Mouse (Mus musculus) embryonic fibroblast, embryonic 13.5 days (primary cell): ENCODE results near the gene Iba57. TPM values are rescaled to one million over a fixed set of nuclear protein-coding genes. Genes with fewer than 3 reads are reported as not detected.
A peak's percentile ranks its signal among the peaks of the same experiment; 100 is the strongest.
"Not testable (repeated sequence)": the region's sequence is repeated elsewhere in the genome, so short reads cannot be mapped to it uniquely, and the experiment has no call there.

ENCODE experiments used
- H3K27ac ChIP-seq: 2 replicates; pipeline ENCODE4 v1.5.1; 2012; ENCODE audit warnings: low read length, control low read depth, inconsistent platforms; ENCODE audit not compliant: insufficient read depth
- H3K4me1 ChIP-seq: 2 replicates; pipeline ENCODE4 v1.6.1; 2011; ENCODE audit warnings: low read length; ENCODE audit not compliant: control insufficient read depth, insufficient read depth
- H3K4me3 ChIP-seq: 2 replicates; pipeline ENCODE4 v1.5.1; 2011; ENCODE audit warnings: mild to moderate bottlenecking, control low read depth, low read length; ENCODE audit not compliant: insufficient read depth
- CTCF ChIP-seq: IDR thresholded peaks from 2 replicates; pipeline ENCODE4 v1.5.1; 2011; ENCODE audit warnings: mild to moderate bottlenecking, control low read depth, low read length, moderate library complexity, borderline replicate concordance; ENCODE audit not compliant: insufficient read depth
- POLR2A ChIP-seq: IDR thresholded peaks from 2 replicates; pipeline ENCODE4 v1.6.1; 2011; ENCODE audit warnings: low read depth, mild to moderate bottlenecking, control low read depth, low read length, moderate library complexity
- polyA plus RNA-seq: library from polyadenylated mRNA; stranded (reverse); fragments of >200 nt; gene quantifications from 2 replicates; pipeline ENCODE4 v1.2.4, GENCODE M21; 2011; ENCODE audit warnings: low read depth; ENCODE audit not compliant: missing spikeins, insufficient read length

Iba57 gene
- 2.1 and 2.4 TPM in 2 replicates for polyA plus RNA-seq

- no peaks in the 10 kb centered on the region for H3K4me1 ChIP-seq
- peak within 1 kb of the TSS; percentile 90 for H3K27ac ChIP-seq
- TF ChIP-seq POLR2A (no peak; the same call in none of the 2 replicates), CTCF (no peak)
- peak within 1 kb of the TSS; percentile 69 for H3K4me3 ChIP-seq
Measured at GRCm38 (mm10) chr11:59163255-59164236, at the start of gene Iba57. Gene Iba57 (minus strand): TSS chr11:59163739.

- peaks cover 3% of the 10 kb centered on the region; the same call in 1 of the 2 replicates for H3K4me1 ChIP-seq
- no peak overlapping the region for H3K4me3 ChIP-seq
- TF ChIP-seq CTCF (no peak), POLR2A (no peak)
- H3K27ac ChIP-seq: no peak overlapping the region
Measured at GRCm38 (mm10) chr11:59212892-59213494, 49.5 kb upstream of the Iba57 start.

DNA sequence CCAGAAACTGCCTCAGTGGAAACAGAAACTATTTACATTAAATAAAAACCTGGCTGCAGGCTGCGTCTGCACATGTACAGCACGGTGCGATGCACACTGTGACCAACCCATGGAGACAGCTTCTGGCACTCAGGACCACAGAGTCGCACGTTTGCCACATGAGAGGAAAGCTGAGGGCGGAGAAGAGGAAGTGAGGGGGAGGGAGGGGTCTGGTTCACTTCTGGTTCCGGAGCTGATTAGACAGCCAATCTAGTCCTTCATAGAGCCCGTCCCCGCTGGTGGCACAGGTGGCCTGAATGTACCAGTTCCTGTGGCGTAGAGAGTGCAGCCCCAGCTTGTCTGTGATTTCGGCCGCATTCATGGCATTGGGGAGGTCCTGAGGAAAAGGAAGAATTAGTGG, 48.8 kb upstream of the Iba57 start:
- H3K4me3 ChIP-seq, H3K4me1 ChIP-seq, H3K27ac ChIP-seq: not testable (repeated sequence)

GRCm38 (mm10) chr11:59211561-59211960, 48.0 kb upstream of the Iba57 start:
- H3K4me3 ChIP-seq, H3K27ac ChIP-seq, H3K4me1 ChIP-seq: not testable (repeated sequence)

GRCm38 (mm10) chr11:59210020-59210419, 46.5 kb upstream of the Iba57 start:
- no peak overlapping the region for H3K4me3 ChIP-seq
- no peak overlapping the region for H3K27ac ChIP-seq
- H3K4me1 ChIP-seq: no peaks in the 10 kb centered on the region
- TF ChIP-seq CTCF (no peak), POLR2A (no peak)

DNA sequence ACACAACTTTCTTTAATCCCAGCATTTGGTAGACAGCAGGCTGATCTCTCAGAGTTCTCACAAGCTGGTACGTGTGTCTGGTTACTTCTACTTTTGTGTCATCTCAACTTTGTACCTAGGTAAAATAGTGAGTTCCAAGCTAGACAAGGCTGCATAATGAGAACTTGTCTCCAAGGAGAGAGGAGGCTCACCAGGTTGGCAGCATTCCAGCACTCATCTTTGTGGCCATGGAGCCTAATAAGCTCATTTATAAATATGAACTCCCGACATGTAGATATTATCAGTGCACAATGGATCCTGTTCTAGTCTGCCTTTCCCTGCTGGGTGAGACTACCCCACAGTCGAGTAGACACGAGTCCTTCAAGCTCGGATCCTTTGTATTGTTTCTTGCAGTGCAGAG, 46.0 kb upstream of the Iba57 start:
- H3K27ac ChIP-seq: no peak overlapping the region

GRCm38 (mm10) chr11:59209003-59209441, 45.5 kb upstream of the Iba57 start:
- Histone ChIP-seq H3K27ac (no peak overlapping the region), H3K4me3 (peak overlapping the region; percentile 15), H3K4me1 (no peaks in the 10 kb centered on the region)
- TF ChIP-seq POLR2A (no peak), CTCF (peak; percentile 77)

More for the DNA sequence above, 46.0 kb upstream of the Iba57 start:
- Histone ChIP-seq H3K4me1 (no peaks in the 10 kb centered on the region), H3K4me3 (no peak overlapping the region)
- TF ChIP-seq POLR2A: no peak
- no peak for TF ChIP-seq CTCF

DNA sequence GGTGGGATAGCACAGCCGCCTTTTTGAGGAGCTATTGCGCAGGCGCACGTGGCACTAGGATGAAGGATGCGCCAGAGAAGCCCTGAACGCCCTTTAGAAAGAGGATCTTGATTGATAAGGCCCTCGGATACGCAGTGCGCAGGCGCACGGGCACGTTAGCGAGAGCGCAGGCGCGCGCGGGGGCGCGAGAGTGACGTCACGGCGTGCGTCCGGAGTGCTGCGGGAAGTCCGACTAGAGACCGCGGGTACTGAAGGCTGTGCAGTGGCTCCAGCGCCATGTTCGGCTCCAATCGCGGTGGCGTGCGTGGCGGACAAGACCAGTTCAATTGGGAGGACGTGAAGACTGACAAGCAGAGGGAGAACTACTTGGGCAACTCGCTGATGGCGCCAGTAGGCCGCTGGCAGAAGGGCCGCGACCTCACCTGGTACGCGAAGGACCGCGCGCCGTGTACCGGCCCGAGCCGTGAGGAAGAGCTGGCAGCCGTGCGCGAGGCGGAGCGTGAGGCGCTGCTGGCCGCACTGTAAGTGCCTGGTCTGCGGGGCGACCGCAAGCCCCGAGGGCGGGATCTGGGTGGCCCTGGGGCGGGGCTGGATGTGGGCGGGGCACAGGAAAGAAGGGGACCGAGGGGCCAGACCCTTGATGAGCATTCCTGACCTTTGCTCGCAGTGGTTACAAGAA, 44.8 kb upstream of the Iba57 start, which contains the start of gene 2310033P09Rik:
Gene 2310033P09Rik, plus strand, starts transcription at position 169 of the 679 bp plus-strand sequence.
- Histone ChIP-seq H3K4me1 (no peaks in the 10 kb centered on the region), H3K4me3 (peak within 1 kb of the TSS; percentile 56), H3K27ac (peak within 1 kb of the TSS; percentile 72)
- TF ChIP-seq POLR2A: peak; percentile 88
- TF ChIP-seq CTCF: no peak

- no peak for TF ChIP-seq CTCF
- peak; percentile 71 for TF ChIP-seq POLR2A
- Histone ChIP-seq H3K4me3 (peak within 1 kb of the TSS; percentile 91), H3K27ac (peak within 1 kb of the TSS; percentile 27; the same call in 1 of the 2 replicates), H3K4me1 (no peaks in the 10 kb centered on the region)
Measured at GRCm38 (mm10) chr11:59202081-59202995, 38.8 kb upstream of the Iba57 start, which contains the start of gene Mrpl55. Gene Mrpl55 (plus strand): TSS chr11:59202486.
